Mouse (Mus musculus): Measurements from ENCODE around the gene Odf3l1. TPM values are rescaled to one million over a fixed set of nuclear protein-coding genes. Genes with fewer than 3 reads are reported as not detected.

The Odf3l1 gene
- polyA plus RNA-seq, 1 experiment from 2014 or later: 0.84 TPM

GRCm38 (mm10) chr9:56828841-56829240 is 35.6 kb downstream of the Odf3l1 start:
- Histone ChIP-seq H3K4me2 (no peak overlapping the region), H3K9me3 (replicated peaks) (no peaks in the 10 kb centered on the region), H3K4me3 (no peak overlapping the region), H3K27me3 (replicated peaks) (peaks cover 33% of the 10 kb centered on the region), H3K27ac (ENCODE audit: poor library complexity, severe bottlenecking) (no peak overlapping the region), H3K36me3 (no peaks in the 10 kb centered on the region), H3K9ac (no peak overlapping the region), H3K4me1 (replicated peaks) (peaks cover 27% of the 10 kb centered on the region)
- ATAC-seq (ENCODE audit: insufficient number of reproducible peaks, low FRiP score): no peak
- 78% methylated on average over 6 of the region's 6 CpGs for WGBS

GRCm38 (mm10) chr9:56828146-56828545 is 36.3 kb downstream of the Odf3l1 start:
- 31% methylated on average over 9 of the region's 9 CpGs for WGBS
- ATAC-seq (ENCODE audit: insufficient number of reproducible peaks, low FRiP score): no peak
- no peak overlapping the region for H3K4me3 ChIP-seq
- H3K27ac ChIP-seq (ENCODE audit: poor library complexity, severe bottlenecking): no peak overlapping the region
- H3K9me3 ChIP-seq (replicated peaks): no peaks in the 10 kb centered on the region
- H3K4me1 ChIP-seq (replicated peaks): peaks cover 20% of the 10 kb centered on the region
- no peak overlapping the region for H3K9ac ChIP-seq
- peaks cover 33% of the 10 kb centered on the region for H3K27me3 ChIP-seq (replicated peaks)
- no peak overlapping the region for H3K4me2 ChIP-seq
- no peaks in the 10 kb centered on the region for H3K36me3 ChIP-seq

GRCm38 (mm10) chr9:56825476-56826213 is 38.8 kb downstream of the Odf3l1 start:
- peaks cover 33% of the 10 kb centered on the region for H3K27me3 ChIP-seq (replicated peaks)
- H3K27ac ChIP-seq (ENCODE audit: poor library complexity, severe bottlenecking): no peak overlapping the region
- peak overlapping the region; percentile 67 for H3K4me2 ChIP-seq
- no peak for ATAC-seq (ENCODE audit: insufficient number of reproducible peaks, low FRiP score)
- no peaks in the 10 kb centered on the region for H3K36me3 ChIP-seq
- peaks cover 10% of the 10 kb centered on the region for H3K4me1 ChIP-seq (replicated peaks)
- 15% methylated on average over 21 of the region's 21 CpGs for WGBS
- no peaks in the 10 kb centered on the region for H3K9me3 ChIP-seq (replicated peaks)
- peak overlapping the region; percentile 34 for H3K4me3 ChIP-seq
- H3K9ac ChIP-seq: no peak overlapping the region

GRCm38 (mm10) chr9:56824900-56825299 is 39.6 kb downstream of the Odf3l1 start:
- Histone ChIP-seq H3K4me3 (no peak overlapping the region), H3K4me2 (no peak overlapping the region), H3K27ac (ENCODE audit: poor library complexity, severe bottlenecking) (no peak overlapping the region), H3K4me1 (replicated peaks) (peaks cover 10% of the 10 kb centered on the region), H3K9me3 (replicated peaks) (no peaks in the 10 kb centered on the region), H3K27me3 (replicated peaks) (peaks cover 31% of the 10 kb centered on the region), H3K9ac (no peak overlapping the region), H3K36me3 (no peaks in the 10 kb centered on the region)
- WGBS: 7% methylated on average over 3 of the region's 3 CpGs
- ATAC-seq (ENCODE audit: insufficient number of reproducible peaks, low FRiP score): no peak

GRCm38 (mm10) chr9:56810916-56811315 is 53.6 kb downstream of the Odf3l1 start:
- Histone ChIP-seq H3K9ac (no peak overlapping the region), H3K27me3 (replicated peaks) (peaks cover 29% of the 10 kb centered on the region), H3K9me3 (replicated peaks) (0 out of 2 replicates have a peak, but pooled peaks cover 4% of the 10 kb centered on the region), H3K4me1 (replicated peaks) (peaks cover 15% of the 10 kb centered on the region), H3K4me3 (no peak overlapping the region), H3K36me3 (no peaks in the 10 kb centered on the region), H3K27ac (ENCODE audit: poor library complexity, severe bottlenecking) (no peak overlapping the region), H3K4me2 (no peak overlapping the region)
- WGBS: 67% methylated on average over 1 of the region's 1 CpGs
- ATAC-seq (ENCODE audit: insufficient number of reproducible peaks, low FRiP score): no peak

- Histone ChIP-seq H3K4me3 (no peak overlapping the region), H3K4me2 (no peak overlapping the region), H3K27me3 (replicated peaks) (peaks cover 35% of the 10 kb centered on the region), H3K36me3 (no peaks in the 10 kb centered on the region), H3K4me1 (replicated peaks) (peaks cover 8% of the 10 kb centered on the region), H3K9ac (no peak overlapping the region), H3K9me3 (replicated peaks) (0 out of 2 replicates have a peak, but pooled peaks cover 4% of the 10 kb centered on the region), H3K27ac (ENCODE audit: poor library complexity, severe bottlenecking) (no peak overlapping the region)
- WGBS: 72% methylated on average over 6 of the region's 6 CpGs
- ATAC-seq (ENCODE audit: insufficient number of reproducible peaks, low FRiP score): no peak
These were observed 56.5 kb downstream of the Odf3l1 start for GRCm38 (mm10) chr9:56807990-56808389.

- no peak for ATAC-seq (ENCODE audit: insufficient number of reproducible peaks, low FRiP score)
- H3K9me3 ChIP-seq (replicated peaks): no peaks in the 10 kb centered on the region
- H3K4me2 ChIP-seq: no peak overlapping the region
- no peaks in the 10 kb centered on the region for H3K4me1 ChIP-seq (replicated peaks)
- H3K4me3 ChIP-seq: no peak overlapping the region
- H3K27me3 ChIP-seq (replicated peaks): peaks cover 52% of the 10 kb centered on the region
- H3K9ac ChIP-seq: no peak overlapping the region
- no peaks in the 10 kb centered on the region for H3K36me3 ChIP-seq
- no peak overlapping the region for H3K27ac ChIP-seq (ENCODE audit: poor library complexity, severe bottlenecking)
- 86% methylated on average over 7 of the region's 7 CpGs for WGBS
These were observed 61.3 kb downstream of the Odf3l1 start for GRCm38 (mm10) chr9:56803146-56803545.

Other genes starting within 250 kb of the Odf3l1 start
- gene Lingo1, start 68.2 kb downstream of the Odf3l1 start, polyA plus RNA-seq (2016; fragmentation: Nextera tagmentation; extraction: Ambion mirVana): 1.8 and 2.4 TPM in 2 replicates
- gene Cspg4, start 354 bp upstream of the Odf3l1 start, polyA plus RNA-seq (2016; fragmentation: Nextera tagmentation; extraction: Ambion mirVana): 32.5 and 35.9 TPM in 2 replicates
- gene Snx33, start 63.7 kb upstream of the Odf3l1 start, polyA plus RNA-seq (2016; fragmentation: Nextera tagmentation; extraction: Ambion mirVana): 10.2 and 10.5 TPM in 2 replicates
- gene Imp3, start 72.8 kb upstream of the Odf3l1 start, polyA plus RNA-seq (2016; fragmentation: Nextera tagmentation; extraction: Ambion mirVana): 58.2 and 65.0 TPM in 2 replicates
- 16.7 and 17.4 TPM in 2 replicates for gene Snupn, start 86.2 kb upstream of the Odf3l1 start, polyA plus RNA-seq (2016; fragmentation: Nextera tagmentation; extraction: Ambion mirVana)
- gene Ptpn9, start 130.2 kb upstream of the Odf3l1 start, polyA plus RNA-seq (2016; fragmentation: Nextera tagmentation; extraction: Ambion mirVana): 22.4 and 22.9 TPM in 2 replicates
- 29.3 and 29.6 TPM in 2 replicates for gene Sin3a, start 207.4 kb upstream of the Odf3l1 start, polyA plus RNA-seq (2016; fragmentation: Nextera tagmentation; extraction: Ambion mirVana)

Data from heart, embryonic 12.5 days (tissue).